Mouse (Mus musculus) forebrain, embryonic 10.5 days (tissue): Measurements from ENCODE around the gene Elovl3. TPM values are rescaled to one million over a fixed set of nuclear protein-coding genes. Genes with fewer than 3 reads are reported as not detected.
"Not testable (repeated sequence)": the region's sequence is repeated elsewhere in the genome, so short reads cannot be mapped to it uniquely, and the experiment has no call there.

Experiments used
- DNase-seq: peaks from one replicate; pipeline ENCODE4 v3.0.0-alpha.2; 2017; ENCODE audit warnings: low spot score; ENCODE audit errors: extremely low spot score
- H3K27ac ChIP-seq: fragments of 300-500 bp; sonication (generic); 2 replicates; pipeline ENCODE4 v1.5.1; 2016; ENCODE audit warnings: mild to moderate bottlenecking
- H3K27me3 ChIP-seq: fragments of 300-500 bp; sonication (generic); 2 replicates; pipeline ENCODE4 v1.6.1; 2016; ENCODE audit warnings: mild to moderate bottlenecking; ENCODE audit not compliant: poor library complexity, severe bottlenecking
- H3K36me3 ChIP-seq: fragments of 300-500 bp; sonication (generic); replicated peaks from 2 replicates; pipeline ENCODE4 v1.6.1; 2016; ENCODE audit warnings: mild to moderate bottlenecking, moderate library complexity
- H3K4me1 ChIP-seq: fragments of 300-500 bp; sonication (generic); 2 replicates; pipeline ENCODE4 v1.6.1; 2016
- H3K4me3 ChIP-seq: fragments of 300-500 bp; sonication (generic); 2 replicates; pipeline ENCODE4 v1.5.1; 2016; ENCODE audit warnings: mild to moderate bottlenecking, moderate library complexity
- H3K9me3 ChIP-seq: fragments of 300-500 bp; sonication (generic); 2 replicates; pipeline ENCODE4 v1.6.1; 2016; ENCODE audit warnings: mild to moderate bottlenecking, moderate library complexity
- WGBS: fragments of 180-500 bp; shearing (Covaris S2); methylation state at CpG from one replicate; pipeline ENCODE4 v1.1.7; 2016; 5-methylcytosine and 5-hydroxymethylcytosine counted together
- polyA plus RNA-seq: library from polyadenylated mRNA; unstranded; fragments of >200 nt; fragmentation: Nextera tagmentation; extraction: Ambion mirVana; gene quantifications from 2 replicates; pipeline ENCODE4 v1.2.1, GENCODE M21; 2016

Elovl3 gene
- polyA plus RNA-seq, 1 experiment from 2014 or later, result 0.17 TPM

GRCm38 (mm10) chr19:46114617-46115016 lies 17.1 kb upstream of the Elovl3 start:
- no peak overlapping the region for H3K27ac ChIP-seq
- no peaks in the 10 kb centered on the region for H3K4me1 ChIP-seq
- no peak for DNase-seq
- no peaks in the 10 kb centered on the region for H3K27me3 ChIP-seq
- no peak overlapping the region for H3K4me3 ChIP-seq
- 60% methylated on average over 4 of the region's 4 CpGs for WGBS
- H3K9me3 ChIP-seq, result no peaks in the 10 kb centered on the region
- no peaks in the 10 kb centered on the region for H3K36me3 ChIP-seq

GRCm38 (mm10) chr19:46119458-46119857 lies 12.2 kb upstream of the Elovl3 start:
- Histone ChIP-seq H3K27ac (no peak overlapping the region), H3K4me3 (no peak overlapping the region), H3K9me3 (no peaks in the 10 kb centered on the region), H3K36me3 (no peaks in the 10 kb centered on the region), H3K27me3 (no peaks in the 10 kb centered on the region), H3K4me1 (no peaks in the 10 kb centered on the region)
- DNase-seq, result no peak
- 96% methylated on average over 3 of the region's 3 CpGs for WGBS

GRCm38 (mm10) chr19:46120872-46121271 lies 10.8 kb upstream of the Elovl3 start:
- Histone ChIP-seq H3K27me3 (no peaks in the 10 kb centered on the region), H3K27ac (no peak overlapping the region), H3K9me3 (no peaks in the 10 kb centered on the region), H3K4me1 (no peaks in the 10 kb centered on the region), H3K36me3 (no peaks in the 10 kb centered on the region), H3K4me3 (no peak overlapping the region)
- WGBS, result 83% methylated on average over 6 of the region's 6 CpGs
- DNase-seq, result no peak

- H3K27ac ChIP-seq, result no peak overlapping the region
- H3K36me3 ChIP-seq, result no peaks in the 10 kb centered on the region
- no peaks in the 10 kb centered on the region for H3K27me3 ChIP-seq
- no peak for DNase-seq
- H3K4me3 ChIP-seq, result no peak overlapping the region
- WGBS, result 89% methylated on average over 3 of the region's 3 CpGs
- H3K9me3 ChIP-seq, result no peaks in the 10 kb centered on the region
- H3K4me1 ChIP-seq, result no peaks in the 10 kb centered on the region
These were observed 7.8 kb upstream of the Elovl3 start for GRCm38 (mm10) chr19:46123876-46124275.

GRCm38 (mm10) chr19:46124651-46125050 lies 7.0 kb upstream of the Elovl3 start:
- H3K4me3 ChIP-seq, result no peak overlapping the region
- no peak overlapping the region for H3K27ac ChIP-seq
- no peaks in the 10 kb centered on the region for H3K36me3 ChIP-seq
- H3K4me1 ChIP-seq, result no peaks in the 10 kb centered on the region
- H3K9me3 ChIP-seq, result no peaks in the 10 kb centered on the region
- DNase-seq, result no peak
- no peaks in the 10 kb centered on the region for H3K27me3 ChIP-seq

- peaks cover 2% of the 10 kb centered on the region; the same call in 1 of the 2 replicates for H3K4me1 ChIP-seq
- WGBS, result 92% methylated on average over 4 of the region's 4 CpGs
- H3K36me3 ChIP-seq, result no peaks in the 10 kb centered on the region
- H3K27ac ChIP-seq, result no peak overlapping the region
- H3K9me3 ChIP-seq, result no peaks in the 10 kb centered on the region
- peaks cover 14% of the 10 kb centered on the region for H3K27me3 ChIP-seq
- no peak for DNase-seq
- no peak overlapping the region for H3K4me3 ChIP-seq
These were observed 5.4 kb upstream of the Elovl3 start for GRCm38 (mm10) chr19:46126301-46126700.

- H3K4me3 ChIP-seq, DNase-seq: not testable (repeated sequence)
These were observed 2.0 kb upstream of the Elovl3 start for GRCm38 (mm10) chr19:46129737-46130136.

GRCm38 (mm10) chr19:46131283-46131682 lies 414 bp upstream of the Elovl3 start:
- H3K27ac ChIP-seq, result no peak overlapping the region
- H3K27me3 ChIP-seq, result peaks cover 63% of the 10 kb centered on the region
- WGBS, result 11% methylated on average over 7 of the region's 8 CpGs
- H3K36me3 ChIP-seq, result no peaks in the 10 kb centered on the region
- peak overlapping the region; percentile 37; the same call in 1 of the 2 replicates for H3K4me3 ChIP-seq
- DNase-seq, result no peak
- peaks cover 32% of the 10 kb centered on the region for H3K4me1 ChIP-seq
- no peaks in the 10 kb centered on the region for H3K9me3 ChIP-seq

More at GRCm38 (mm10) chr19:46129737-46130136, 2.0 kb upstream of the Elovl3 start:
- WGBS, result 74% methylated on average over 6 of the region's 6 CpGs
- not testable (repeated sequence) for H3K27ac ChIP-seq, H3K36me3 ChIP-seq, H3K9me3 ChIP-seq
- Histone ChIP-seq H3K4me1 (peaks cover 18% of the 10 kb centered on the region), H3K27me3 (peaks cover 48% of the 10 kb centered on the region)

GRCm38 (mm10) chr19:46132577-46132976 lies 880 bp downstream of the Elovl3 start:
- Histone ChIP-seq H3K27me3 (peaks cover 76% of the 10 kb centered on the region), H3K9me3 (no peaks in the 10 kb centered on the region), H3K36me3 (no peaks in the 10 kb centered on the region), H3K4me3 (peak overlapping the region; percentile 37; the same call in 1 of the 2 replicates), H3K4me1 (peaks cover 43% of the 10 kb centered on the region), H3K27ac (no peak overlapping the region)
- WGBS, result 37% methylated on average over 6 of the region's 6 CpGs
- DNase-seq, result no peak

- no peaks in the 10 kb centered on the region for H3K36me3 ChIP-seq
- peak overlapping the region; percentile 67 for H3K4me3 ChIP-seq
- H3K9me3 ChIP-seq, result no peaks in the 10 kb centered on the region
- no peak overlapping the region for H3K27ac ChIP-seq
- under 1% methylated on average over 12 of the region's 12 CpGs for WGBS
- H3K27me3 ChIP-seq, result peaks cover 100% of the 10 kb centered on the region
- H3K4me1 ChIP-seq, result peaks cover 48% of the 10 kb centered on the region
- peak; percentile 90 for DNase-seq
These were observed 3.6 kb downstream of the Elovl3 start for GRCm38 (mm10) chr19:46135297-46135696.

- Histone ChIP-seq H3K27ac (peak overlapping the region; percentile 60), H3K4me1 (peaks cover 55% of the 10 kb centered on the region), H3K4me3 (peak overlapping the region; percentile 67), H3K9me3 (no peaks in the 10 kb centered on the region), H3K27me3 (peaks cover 100% of the 10 kb centered on the region), H3K36me3 (no peaks in the 10 kb centered on the region)
- DNase-seq, result peak; percentile 67
- WGBS, result under 1% methylated on average over 79 of the region's 79 CpGs
These were observed 4.3 kb downstream of the Elovl3 start for GRCm38 (mm10) chr19:46135789-46136638.

GRCm38 (mm10) chr19:46136639-46137580 lies 5.2 kb downstream of the Elovl3 start:
- Histone ChIP-seq H3K27me3 (peaks cover 100% of the 10 kb centered on the region), H3K4me3 (peak overlapping the region; percentile 67), H3K36me3 (no peaks in the 10 kb centered on the region), H3K4me1 (peaks cover 55% of the 10 kb centered on the region), H3K9me3 (no peaks in the 10 kb centered on the region), H3K27ac (no peak overlapping the region)
- 3% methylated on average over 49 of the region's 49 CpGs for WGBS
- peak; percentile 81 for DNase-seq
